In genomic region chr2:155979328-155979991, GRCm38 (mm10) we compare ENCODE assay signal across 8 mouse cellular contexts. TPM values are rescaled to one million over a fixed set of nuclear protein-coding genes. Genes with fewer than 3 reads are reported as not detected.
DNase-seq lines count a peak whose midpoint lies in the region.
"Had no signal": no experiment of that assay in that cellular context is flagged by ENCODE, and none has a peak within 500 bp of the region (broad histone marks: within the 10 kb centered on the region; RNA-seq: fewer than 3 reads in every experiment).

No protein-coding gene starts in this region.

- no peaks in the 10 kb centered on the region for H3K9me3 ChIP-seq in forebrain, embryonic 10.5 days

- H3K27ac ChIP-seq in forebrain, embryonic 10.5 days: no peak overlapping the region

- peak; percentile 18 for DNase-seq in adrenal gland, postnatal 25 days
- peak; percentile 38 to 46 for DNase-seq in heart, postnatal 14 days
- peak; percentile 40 to 43 for DNase-seq in lung, adult 18-20 months
- peak; percentile 72 for DNase-seq in splenic B cell, adult 2 months (ENCODE audit: low read depth, low spot score)
- DNase-seq in cerebellum, adult 18-20 months: no peak
- DNase-seq in urinary bladder, postnatal 14 days (ENCODE audit: low spot score): no peak
- no peak for DNase-seq in forebrain, embryonic 10.5 days (ENCODE audit: extremely low spot score, low spot score)

- H3K4me3 ChIP-seq in forebrain, embryonic 10.5 days: no peak overlapping the region
- H3K4me3 ChIP-seq: erythroblast, embryonic 14.5 days had no signal

- intact Hi-C loops in heart, postnatal 14 days (cut with DNase I): no loop called here

- no peaks in the 10 kb centered on the region for H3K4me1 ChIP-seq in forebrain, embryonic 10.5 days

- WGBS in forebrain, embryonic 10.5 days: 87% methylated on average over 5 of the region's 5 CpGs

- peaks cover 2% of the 10 kb centered on the region; the same call in 1 of the 2 replicates for H3K36me3 ChIP-seq in splenic B cell, adult 2 months (ENCODE audit: control insufficient read depth, insufficient read depth, low read length, poor library complexity, severe bottlenecking)
- H3K36me3 ChIP-seq in forebrain, embryonic 10.5 days (replicated peaks): peaks cover 100% of the 10 kb centered on the region

- no peaks in the 10 kb centered on the region for H3K27me3 ChIP-seq in splenic B cell, adult 2 months (ENCODE audit: control insufficient read depth, insufficient read depth, low read length, poor library complexity, severe bottlenecking)
- H3K27me3 ChIP-seq in forebrain, embryonic 10.5 days (ENCODE audit: poor library complexity, severe bottlenecking): no peaks in the 10 kb centered on the region

RNA-seq across cellular contexts. Expression of gene Cep250, which starts 23.2 kb away (rescaled TPM):
- total RNA-seq in adrenal gland, postnatal 25 days (2021): 12.2 and 19.0 TPM in 2 replicates
- 1 to 10 TPM; 6.7 to 9.1 TPM for total RNA-seq in heart, postnatal 14 days (2021)
- polyA plus RNA-seq in forebrain, embryonic 10.5 days (2016; fragmentation: Nextera tagmentation; extraction: Ambion mirVana): 28.8 and 28.9 TPM in 2 replicates

RNA-seq across cellular contexts. Expression of gene 6430550D23Rik, which starts 28.3 kb away (rescaled TPM):
- 4.0 and 4.3 TPM in 2 replicates for total RNA-seq in adrenal gland, postnatal 25 days (2021)
- under 1 TPM; 0.26 to 0.66 TPM for total RNA-seq in heart, postnatal 14 days (2021)
- polyA plus RNA-seq in forebrain, embryonic 10.5 days (2016; fragmentation: Nextera tagmentation; extraction: Ambion mirVana): 1.4 and 2.1 TPM in 2 replicates

RNA-seq across cellular contexts. Expression of gene Ergic3, which starts 28.4 kb away (rescaled TPM):
- total RNA-seq in adrenal gland, postnatal 25 days (2021): 242 and 246 TPM in 2 replicates
- total RNA-seq in heart, postnatal 14 days (2021): 10 to 100 TPM; 65.2 to 71.2 TPM
- polyA plus RNA-seq in forebrain, embryonic 10.5 days (2016; fragmentation: Nextera tagmentation; extraction: Ambion mirVana): 194 and 199 TPM in 2 replicates

RNA-seq across cellular contexts. Expression of gene Gdf5, which starts 34.3 kb away (rescaled TPM):
- total RNA-seq in adrenal gland, postnatal 25 days (2021): 1.3 TPM in 1 of 2 replicates, not detected in the other
- not detected for total RNA-seq in heart, postnatal 14 days (2021)
- polyA plus RNA-seq in forebrain, embryonic 10.5 days (2016; fragmentation: Nextera tagmentation; extraction: Ambion mirVana): 0.27 and 0.88 TPM in 2 replicates
- polyA plus RNA-seq: erythroblast, embryonic 14.5 days had no signal

RNA-seq across cellular contexts. Expression of gene Gm15557, which starts 38.9 kb away (rescaled TPM):
- not detected in 2 replicates for total RNA-seq in adrenal gland, postnatal 25 days (2021)
- total RNA-seq in heart, postnatal 14 days (2021): not detected
- not detected in 2 replicates for polyA plus RNA-seq in forebrain, embryonic 10.5 days (2016; fragmentation: Nextera tagmentation; extraction: Ambion mirVana)
- polyA plus RNA-seq: erythroblast, embryonic 14.5 days had no signal

Comparison
In these comparisons a context has a peak if more than half of its experiments do, and no peak if none do; other contexts are left out.
1. DNase-seq: peak in adrenal gland, postnatal 25 days (single experiment), heart, postnatal 14 days (2 of 2), lung, adult 18-20 months (2 of 2) and splenic B cell, adult 2 months (single experiment); none in cerebellum, adult 18-20 months (0 of 2), urinary bladder, postnatal 14 days (single experiment) and forebrain, embryonic 10.5 days (single experiment).